Mouse (Mus musculus): ENCODE data around the gene Gm49384. TPM values are rescaled to one million over a fixed set of nuclear protein-coding genes. Genes with fewer than 3 reads are reported as not detected.

Gm49384 gene
- polyA plus RNA-seq, 1 experiment from 2014 or later, result 35.5 TPM

DNA sequence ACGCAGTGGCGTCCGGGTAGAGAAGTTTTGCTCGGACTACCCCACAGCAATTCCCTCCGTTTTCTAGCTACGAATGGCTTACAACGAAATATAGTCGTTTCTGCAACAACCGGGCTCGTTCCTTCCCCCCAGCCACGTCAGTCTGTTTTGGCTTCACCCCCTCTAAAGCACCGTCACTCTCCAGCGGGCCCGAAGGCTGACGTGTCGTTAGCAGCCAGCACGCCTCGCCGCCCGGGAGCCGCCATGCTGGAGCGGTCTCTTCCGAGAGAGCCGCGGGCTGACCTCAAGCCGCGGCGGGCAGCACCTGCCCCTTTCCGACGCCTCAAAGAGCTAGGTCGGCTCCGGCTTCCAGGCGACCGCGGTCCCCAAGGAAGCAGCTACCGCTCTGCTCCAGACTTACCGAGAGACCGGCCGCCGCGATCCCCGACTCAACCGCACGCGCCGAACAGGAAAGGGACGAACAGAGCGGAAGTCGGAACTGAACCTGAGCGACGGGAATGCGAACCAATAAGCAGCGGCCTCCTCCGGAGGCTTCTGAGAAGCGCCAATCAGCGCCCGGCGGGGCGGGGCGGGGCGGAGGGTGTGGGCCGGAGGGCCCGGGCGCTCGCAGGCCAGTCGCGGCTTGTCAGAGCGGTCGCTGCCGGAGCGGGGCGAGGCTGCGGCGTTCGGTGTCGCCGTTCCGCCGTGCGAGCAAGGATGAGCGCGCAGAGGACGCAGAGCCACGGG lies 20.3 kb downstream of the Gm49384 start, which contains the start of the genes Rpl36al and Mgat2:
Gene Rpl36al, minus strand, starts transcription at position 501 of the 726 bp plus-strand sequence.
Gene Mgat2, plus strand, starts transcription at position 575 of the 726 bp plus-strand sequence.
- peak; percentile 97 for ATAC-seq (replicated peaks; ENCODE audit: low FRiP score)
- Histone ChIP-seq H3K4me3 (ENCODE audit: low read depth, low read length) (peak within 1 kb of the TSS; percentile 94), H3K36me3 (ENCODE audit: control insufficient read depth, insufficient read depth, low read length) (peaks cover 14% of the 10 kb centered on the region; the same call in 1 of the 2 replicates), H3K9ac (ENCODE audit: low read depth, low read length) (peak within 1 kb of the TSS; percentile 91), H3K4me1 (replicated peaks; ENCODE audit: control insufficient read depth, insufficient read depth, low read length) (peaks cover 12% of the 10 kb centered on the region), H3K4me2 (peak within 1 kb of the TSS; percentile 98), H3K27ac (ENCODE audit: low read depth, low read length) (peak within 1 kb of the TSS; percentile 89), H3K27me3 (replicated peaks; ENCODE audit: control insufficient read depth, insufficient read depth, low read length) (no peaks in the 10 kb centered on the region), H3K9me3 (ENCODE audit: control insufficient read depth, low read length) (no peaks in the 10 kb centered on the region)
- DNase-seq (ENCODE audit: low spot score), result peak; percentile 95
- under 1% methylated on average over 83 of the region's 84 CpGs for WGBS

DNA sequence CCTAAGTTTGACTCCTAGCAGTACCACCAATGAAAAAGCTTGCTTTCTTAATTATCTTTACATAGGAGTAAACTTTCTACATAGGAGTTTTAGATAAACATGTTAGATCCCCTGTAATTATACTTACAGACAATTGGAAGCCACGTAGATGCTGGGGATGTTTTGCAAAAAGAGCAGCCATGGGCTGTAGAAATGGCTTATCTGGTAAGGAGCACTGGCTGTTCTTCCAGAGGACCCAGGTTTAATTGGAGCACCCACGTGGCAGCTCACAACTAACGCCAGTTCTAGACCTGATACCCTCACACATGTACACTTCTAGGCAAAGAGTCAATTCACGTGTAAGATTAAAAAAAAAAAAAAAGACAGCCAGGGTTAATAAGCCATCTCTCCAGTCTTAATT lies 22.3 kb downstream of the Gm49384 start:
- H3K4me2 ChIP-seq, result no peak overlapping the region
- no peak overlapping the region for H3K27ac ChIP-seq (ENCODE audit: low read depth, low read length)
- no peaks in the 10 kb centered on the region for H3K9me3 ChIP-seq (ENCODE audit: control insufficient read depth, low read length)
- ATAC-seq (replicated peaks; ENCODE audit: low FRiP score) (no peak), DNase-seq (ENCODE audit: low spot score) (no peak)
- no peaks in the 10 kb centered on the region for H3K27me3 ChIP-seq (replicated peaks; ENCODE audit: control insufficient read depth, insufficient read depth, low read length)
- H3K4me1 ChIP-seq (replicated peaks; ENCODE audit: control insufficient read depth, insufficient read depth, low read length), result peaks cover 7% of the 10 kb centered on the region; the same call in 1 of the 2 replicates
- 80% methylated on average over 4 of the region's 4 CpGs for WGBS
- H3K9ac ChIP-seq (ENCODE audit: low read depth, low read length), result no peak overlapping the region
- peaks cover 12% of the 10 kb centered on the region; the same call in 1 of the 2 replicates for H3K36me3 ChIP-seq (ENCODE audit: control insufficient read depth, insufficient read depth, low read length)
- H3K4me3 ChIP-seq (ENCODE audit: low read depth, low read length), result no peak overlapping the region

DNA sequence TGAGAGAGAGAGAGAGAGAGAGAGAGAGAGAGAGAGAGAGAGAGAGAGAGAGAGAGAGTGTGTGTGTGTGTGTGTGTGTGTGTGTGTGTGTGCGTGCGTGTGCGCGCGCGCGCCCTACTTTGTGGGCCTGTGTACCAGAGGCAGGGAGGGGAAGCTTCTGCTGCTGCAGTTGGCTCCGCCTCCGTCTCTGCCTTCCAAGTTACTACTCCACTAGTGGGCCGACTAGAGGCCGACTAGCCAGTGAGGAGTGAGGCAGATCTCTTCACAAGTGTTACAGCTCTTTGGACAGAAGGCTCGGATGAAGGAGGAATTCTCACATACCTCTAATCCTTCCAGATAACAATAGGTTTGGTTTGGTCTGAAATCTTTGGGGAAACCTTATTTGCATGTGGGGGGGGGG lies 24.7 kb downstream of the Gm49384 start:
- no peak for ATAC-seq (replicated peaks; ENCODE audit: low FRiP score)
- H3K4me1 ChIP-seq (replicated peaks; ENCODE audit: control insufficient read depth, insufficient read depth, low read length), result no peaks in the 10 kb centered on the region
- H3K36me3 ChIP-seq (ENCODE audit: control insufficient read depth, insufficient read depth, low read length), result peaks cover 26% of the 10 kb centered on the region
- H3K27me3 ChIP-seq (replicated peaks; ENCODE audit: control insufficient read depth, insufficient read depth, low read length), result no peaks in the 10 kb centered on the region
- WGBS, result 66% methylated on average over 12 of the region's 12 CpGs
- no peak overlapping the region for H3K4me3 ChIP-seq (ENCODE audit: low read depth, low read length)
- no peak overlapping the region for H3K27ac ChIP-seq (ENCODE audit: low read depth, low read length)
- no peak for DNase-seq (ENCODE audit: low spot score)
- no peak overlapping the region for H3K4me2 ChIP-seq
- H3K9ac ChIP-seq (ENCODE audit: low read depth, low read length), result no peak overlapping the region
- H3K9me3 ChIP-seq (ENCODE audit: control insufficient read depth, low read length), result no peaks in the 10 kb centered on the region

- Histone ChIP-seq H3K4me1 (replicated peaks; ENCODE audit: control insufficient read depth, insufficient read depth, low read length) (no peaks in the 10 kb centered on the region), H3K9me3 (ENCODE audit: control insufficient read depth, low read length) (no peaks in the 10 kb centered on the region), H3K36me3 (ENCODE audit: control insufficient read depth, insufficient read depth, low read length) (peaks cover 28% of the 10 kb centered on the region), H3K27me3 (replicated peaks; ENCODE audit: control insufficient read depth, insufficient read depth, low read length) (no peaks in the 10 kb centered on the region), H3K9ac (ENCODE audit: low read depth, low read length) (no peak overlapping the region), H3K4me3 (ENCODE audit: low read depth, low read length) (no peak overlapping the region), H3K4me2 (no peak overlapping the region), H3K27ac (ENCODE audit: low read depth, low read length) (no peak overlapping the region)
- ATAC-seq (replicated peaks; ENCODE audit: low FRiP score), result no peak
- 92% methylated on average over 3 of the region's 3 CpGs for WGBS
- DNase-seq (ENCODE audit: low spot score), result no peak
Observed at GRCm38 (mm10) chr12:69177526-69177925, 26.5 kb downstream of the Gm49384 start.

DNA sequence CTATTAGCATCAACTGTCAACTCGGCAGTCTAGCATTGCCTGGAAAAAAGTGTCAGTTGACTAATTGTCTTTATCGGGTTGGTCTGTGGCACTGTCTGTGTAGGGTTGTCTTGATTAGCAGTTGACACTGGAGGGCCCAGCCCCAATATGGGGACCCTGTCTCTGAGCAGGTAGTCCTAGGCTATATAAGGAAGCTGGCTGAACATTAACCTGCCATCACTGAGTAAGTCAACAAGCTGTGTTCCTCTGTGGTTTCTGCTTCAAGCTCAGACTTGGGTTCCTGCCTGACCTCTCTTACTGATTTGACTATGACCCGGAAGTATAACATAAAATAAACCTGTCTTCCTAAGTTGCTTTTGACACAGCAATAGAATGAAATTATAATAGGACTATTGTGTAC lies 28.1 kb downstream of the Gm49384 start:
- no peak overlapping the region for H3K4me2 ChIP-seq
- no peaks in the 10 kb centered on the region for H3K4me1 ChIP-seq (replicated peaks; ENCODE audit: control insufficient read depth, insufficient read depth, low read length)
- peaks cover 21% of the 10 kb centered on the region for H3K36me3 ChIP-seq (ENCODE audit: control insufficient read depth, insufficient read depth, low read length)
- no peaks in the 10 kb centered on the region for H3K27me3 ChIP-seq (replicated peaks; ENCODE audit: control insufficient read depth, insufficient read depth, low read length)
- WGBS, result 81% methylated on average over 3 of the region's 3 CpGs
- H3K9ac ChIP-seq (ENCODE audit: low read depth, low read length), result no peak overlapping the region
- DNase-seq (ENCODE audit: low spot score), result no peak
- no peak overlapping the region for H3K27ac ChIP-seq (ENCODE audit: low read depth, low read length)
- H3K4me3 ChIP-seq (ENCODE audit: low read depth, low read length), result no peak overlapping the region
- no peaks in the 10 kb centered on the region for H3K9me3 ChIP-seq (ENCODE audit: control insufficient read depth, low read length)
- 0 out of 2 replicates have a peak, but pooled peaks have one; percentile 38 for ATAC-seq (replicated peaks; ENCODE audit: low FRiP score)

DNA sequence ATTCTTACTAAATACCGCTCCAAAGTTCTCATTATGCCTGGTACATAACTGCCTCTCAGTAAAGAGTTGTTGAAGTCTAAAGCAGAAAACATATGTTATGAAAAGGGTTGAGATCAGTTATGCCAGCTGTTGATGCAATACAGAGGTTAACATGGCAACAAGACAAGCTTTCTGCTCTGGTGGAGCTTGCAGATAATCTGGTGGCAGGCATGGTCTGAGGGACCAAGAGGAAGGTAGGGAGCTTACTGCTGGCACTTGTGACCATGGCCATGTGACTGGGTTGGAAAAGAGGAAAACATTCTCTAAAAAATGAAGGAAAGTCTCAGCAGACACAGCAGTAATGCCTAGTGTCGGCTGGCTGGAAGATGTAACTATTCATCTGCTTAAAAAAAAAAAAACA lies 32.8 kb downstream of the Gm49384 start:
- H3K27me3 ChIP-seq (replicated peaks; ENCODE audit: control insufficient read depth, insufficient read depth, low read length), result no peaks in the 10 kb centered on the region
- no peak overlapping the region for H3K27ac ChIP-seq (ENCODE audit: low read depth, low read length)
- peaks cover 15% of the 10 kb centered on the region for H3K36me3 ChIP-seq (ENCODE audit: control insufficient read depth, insufficient read depth, low read length)
- H3K4me1 ChIP-seq (replicated peaks; ENCODE audit: control insufficient read depth, insufficient read depth, low read length), result peaks cover 8% of the 10 kb centered on the region
- H3K9me3 ChIP-seq (ENCODE audit: control insufficient read depth, low read length), result no peaks in the 10 kb centered on the region
- WGBS, result 86% methylated on average over 2 of the region's 2 CpGs
- no peak overlapping the region for H3K4me2 ChIP-seq
- no peak overlapping the region for H3K9ac ChIP-seq (ENCODE audit: low read depth, low read length)
- ATAC-seq (replicated peaks; ENCODE audit: low FRiP score) (no peak), DNase-seq (ENCODE audit: low spot score) (no peak)
- no peak overlapping the region for H3K4me3 ChIP-seq (ENCODE audit: low read depth, low read length)

DNA sequence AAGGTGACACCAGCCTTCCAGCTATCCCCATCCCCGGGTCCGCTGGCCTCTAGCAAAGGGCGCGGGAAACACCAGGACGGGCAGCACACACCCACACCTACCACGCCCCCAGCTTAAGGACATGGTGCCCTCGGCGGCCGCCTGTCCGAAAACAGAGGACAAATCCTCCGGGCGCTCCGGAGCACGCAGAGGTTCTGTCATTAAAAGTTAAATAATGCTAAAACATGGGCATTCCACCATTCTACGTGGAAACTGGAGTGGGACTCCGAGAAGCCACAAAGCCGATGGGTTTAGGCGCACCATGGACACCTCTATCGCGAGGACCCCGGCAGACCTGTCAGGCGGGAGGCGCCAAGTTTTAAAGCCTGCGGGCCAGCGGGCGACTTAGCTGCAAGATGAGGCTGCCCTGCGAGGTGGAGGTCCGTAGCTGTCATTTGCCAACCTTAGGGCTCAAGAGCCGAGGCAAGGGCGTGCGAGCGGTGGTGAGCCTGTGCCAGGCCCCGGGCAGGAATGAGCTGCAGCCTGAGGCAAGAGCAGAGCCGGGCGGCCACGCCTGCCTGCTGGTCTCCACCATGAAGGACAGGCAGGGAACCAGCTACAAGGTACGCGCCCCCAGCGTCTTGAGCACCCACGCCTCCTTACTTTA lies 35.5 kb downstream of the Gm49384 start, which contains the start of gene Lrr1:
Gene Lrr1, plus strand, starts transcription at position 354 of the 646 bp plus-strand sequence.
- ATAC-seq (replicated peaks; ENCODE audit: low FRiP score) (peak; percentile 88), DNase-seq (ENCODE audit: low spot score) (peak; percentile 91)
- Histone ChIP-seq H3K4me3 (ENCODE audit: low read depth, low read length) (peak within 1 kb of the TSS; percentile 75), H3K27ac (ENCODE audit: low read depth, low read length) (peak within 1 kb of the TSS; percentile 52), H3K36me3 (ENCODE audit: control insufficient read depth, insufficient read depth, low read length) (peaks cover 3% of the 10 kb centered on the region), H3K4me2 (peak within 1 kb of the TSS; percentile 90), H3K4me1 (replicated peaks; ENCODE audit: control insufficient read depth, insufficient read depth, low read length) (peaks cover 8% of the 10 kb centered on the region), H3K9me3 (ENCODE audit: control insufficient read depth, low read length) (no peaks in the 10 kb centered on the region), H3K27me3 (replicated peaks; ENCODE audit: control insufficient read depth, insufficient read depth, low read length) (no peaks in the 10 kb centered on the region), H3K9ac (ENCODE audit: low read depth, low read length) (peak within 1 kb of the TSS; percentile 72)
- under 1% methylated on average over 40 of the region's 40 CpGs for WGBS

DNA sequence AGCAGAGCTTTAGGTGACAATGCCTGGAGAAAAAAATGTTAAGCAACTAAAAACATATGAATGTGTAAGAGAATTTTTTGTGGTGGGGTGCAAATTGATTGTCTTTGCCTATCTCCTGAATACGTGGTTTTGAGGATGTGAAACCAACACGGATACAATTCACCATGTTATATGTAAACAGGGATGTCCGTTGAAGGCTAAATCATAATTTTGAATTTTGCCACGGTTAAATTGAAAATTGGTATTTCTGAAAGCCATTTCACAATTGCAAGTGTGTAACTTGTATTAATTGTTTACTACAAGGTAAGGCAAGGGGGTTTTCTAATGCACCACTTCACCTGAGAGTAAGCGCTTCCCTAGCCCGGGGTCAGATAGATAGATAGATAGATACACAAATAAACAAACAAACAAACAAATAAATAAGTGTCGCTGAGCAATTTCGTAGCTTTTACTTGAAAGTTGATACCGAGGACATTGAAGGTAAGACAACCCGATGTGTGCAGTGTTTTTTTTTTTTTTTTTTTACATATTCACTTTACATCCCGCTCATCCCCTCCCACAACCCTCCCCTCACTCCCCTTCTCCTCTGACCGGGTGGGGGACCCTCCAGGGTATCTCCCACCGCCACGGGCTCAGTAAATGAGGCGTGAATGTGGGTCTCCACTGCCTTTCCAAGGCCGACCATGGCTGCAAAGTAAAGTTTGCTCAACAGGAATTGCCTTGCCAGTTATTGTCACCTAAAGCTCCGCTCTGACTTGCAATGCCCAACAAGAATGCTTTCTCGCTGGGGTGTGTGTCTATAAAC lies 36.2 kb downstream of the Gm49384 start:
- ATAC-seq (replicated peaks; ENCODE audit: low FRiP score) (peak; percentile 35), DNase-seq (ENCODE audit: low spot score) (no peak)
- Histone ChIP-seq H3K4me1 (replicated peaks; ENCODE audit: control insufficient read depth, insufficient read depth, low read length) (peaks cover 8% of the 10 kb centered on the region), H3K4me3 (ENCODE audit: low read depth, low read length) (peak overlapping the region; percentile 75), H3K36me3 (ENCODE audit: control insufficient read depth, insufficient read depth, low read length) (peaks cover 3% of the 10 kb centered on the region; the same call in 1 of the 2 replicates), H3K9ac (ENCODE audit: low read depth, low read length) (peak overlapping the region; percentile 72), H3K4me2 (peak overlapping the region; percentile 90), H3K27ac (ENCODE audit: low read depth, low read length) (no peak overlapping the region; the same call in none of the 2 replicates), H3K27me3 (replicated peaks; ENCODE audit: control insufficient read depth, insufficient read depth, low read length) (no peaks in the 10 kb centered on the region), H3K9me3 (ENCODE audit: control insufficient read depth, low read length) (no peaks in the 10 kb centered on the region)
- WGBS, result 9% methylated on average over 18 of the region's 18 CpGs
